Mouse (Mus musculus) hindbrain, postnatal 0 days (tissue): ENCODE data around the gene Nek5. TPM values are rescaled to one million over a fixed set of nuclear protein-coding genes. Genes with fewer than 3 reads are reported as not detected.

Experiments used
- ATAC-seq: fragments of 200-750 bp; cut with Nextera tagmentation; 2 replicates; pipeline ENCODE4 v1.8.0; 2017; ENCODE audit warnings: mild to moderate bottlenecking, moderate TSS enrichment, moderate library complexity
- DNase-seq: peaks from one replicate; pipeline ENCODE4 v3.0.0-alpha.2; 2015; ENCODE audit warnings: low spot score
- H3K27ac ChIP-seq: fragments of 300-500 bp; sonication (generic); 2 replicates; pipeline ENCODE4 v1.5.1; 2014; ENCODE audit warnings: mild to moderate bottlenecking
- H3K27me3 ChIP-seq: fragments of 300-500 bp; sonication (generic); 2 replicates; pipeline ENCODE4 v1.6.1; 2014; ENCODE audit warnings: low read length, mixed read lengths; ENCODE audit not compliant: insufficient read depth
- H3K36me3 ChIP-seq: fragments of 300-500 bp; sonication (generic); 2 replicates; pipeline ENCODE4 v1.6.1; 2014; ENCODE audit warnings: low read length, mixed read lengths; ENCODE audit not compliant: insufficient read depth
- H3K4me1 ChIP-seq: fragments of 300-500 bp; sonication (generic); 2 replicates; pipeline ENCODE4 v1.6.1; 2014; ENCODE audit warnings: antibody characterized with exemption, low read length, mixed read lengths; ENCODE audit not compliant: insufficient read depth
- H3K4me2 ChIP-seq: fragments of 300-500 bp; sonication (generic); 2 replicates; pipeline ENCODE4 v1.6.1; 2014; ENCODE audit warnings: low read depth, mild to moderate bottlenecking, low read length, moderate library complexity, mixed read lengths
- H3K4me3 ChIP-seq: fragments of 300-500 bp; sonication (generic); 2 replicates; pipeline ENCODE4 v1.5.1; 2014; ENCODE audit warnings: low read length
- H3K9ac ChIP-seq: fragments of 300-500 bp; sonication (generic); replicated peaks from 2 replicates; pipeline ENCODE4 v1.6.1; 2014; ENCODE audit warnings: mild to moderate bottlenecking, low read length, moderate library complexity, mixed read lengths
- H3K9me3 ChIP-seq: fragments of 300-500 bp; sonication (generic); 2 replicates; pipeline ENCODE4 v1.6.1; 2016; ENCODE audit warnings: low read length, mixed read lengths
- CTCF ChIP-seq: IDR thresholded peaks from 2 replicates; pipeline ENCODE4 v1.5.1; 2016; ENCODE audit warnings: antibody characterized with exemption, control low read depth, low read depth
- WGBS: fragments of 180-500 bp; shearing (Covaris S2); extraction: QIAGEN DNeasy Blood & Tissue Kit; methylation state at CpG from one replicate; pipeline ENCODE4 v1.1.7; 2014; 5-methylcytosine and 5-hydroxymethylcytosine counted together
- polyA plus RNA-seq: library from polyadenylated mRNA; unstranded; fragments of >200 nt; fragmentation: Nextera tagmentation; extraction: Ambion mirVana; gene quantifications from 2 replicates; pipeline ENCODE4 v1.2.1, GENCODE M21; 2015
- total RNA-seq: library from RNA; depleted of rRNA; stranded (reverse); fragments of >200 nt; gene quantifications from 2 replicates; pipeline ENCODE4 v1.2.3, GENCODE M21; 2014; rRNA removed

Gene Nek5
- total and polyA plus RNA-seq, 2 experiments from 2014 or later: 1.5 to 1.6 TPM

GRCm38 (mm10) chr8:22025241-22025640 lies 99.6 kb downstream of the Nek5 start:
- TF ChIP-seq CTCF: no peak
- WGBS: 82% methylated on average over 4 of the region's 4 CpGs
- Histone ChIP-seq H3K4me3 (no peak overlapping the region), H3K27me3 (no peaks in the 10 kb centered on the region), H3K36me3 (no peaks in the 10 kb centered on the region; the same call in 1 of the 2 replicates), H3K4me2 (no peak overlapping the region), H3K9me3 (no peaks in the 10 kb centered on the region), H3K4me1 (no peaks in the 10 kb centered on the region), H3K9ac (no peak overlapping the region), H3K27ac (no peak overlapping the region)
- ATAC-seq (no peak), DNase-seq (no peak)

Other genes with a start within 250 kb of the Nek5 start
- not detected in 2 replicates for gene Defb9, start 239.6 kb downstream of the Nek5 start, total RNA-seq
- 4.3 and 5.8 TPM in 2 replicates for gene Defb9, start 239.6 kb downstream of the Nek5 start, polyA plus RNA-seq
- gene Defb11, start 218.6 kb downstream of the Nek5 start, total RNA-seq: not detected in 2 replicates
- gene Defb11, start 218.6 kb downstream of the Nek5 start, polyA plus RNA-seq: 46.2 and 47.6 TPM in 2 replicates
- not detected in 2 replicates for gene Defb15, start 192.3 kb downstream of the Nek5 start, total RNA-seq
- not detected in 2 replicates for gene Defb15, start 192.3 kb downstream of the Nek5 start, polyA plus RNA-seq
- gene Defb35, start 186.7 kb downstream of the Nek5 start, total RNA-seq: not detected in 2 replicates
- gene Defb35, start 186.7 kb downstream of the Nek5 start, polyA plus RNA-seq: not detected in 2 replicates
- gene Defb13, start 178.3 kb downstream of the Nek5 start, total RNA-seq: not detected in 2 replicates
- gene Defb13, start 178.3 kb downstream of the Nek5 start, polyA plus RNA-seq: not detected in 2 replicates
- gene Fam90a1a, start 166.3 kb downstream of the Nek5 start, total RNA-seq: not detected in 2 replicates
- not detected in 2 replicates for gene Fam90a1a, start 166.3 kb downstream of the Nek5 start, polyA plus RNA-seq
- gene Ccdc70, start 155.3 kb downstream of the Nek5 start, total RNA-seq: not detected in 2 replicates
- gene Ccdc70, start 155.3 kb downstream of the Nek5 start, polyA plus RNA-seq: not detected in 2 replicates
- 6.3 and 8.4 TPM in 2 replicates for gene Atp7b, start 64.7 kb downstream of the Nek5 start, total RNA-seq
- gene Atp7b, start 64.7 kb downstream of the Nek5 start, polyA plus RNA-seq: 2.4 and 2.6 TPM in 2 replicates
- 36.2 and 36.6 TPM in 2 replicates for gene Alg11, start 64.3 kb downstream of the Nek5 start, total RNA-seq
- gene Alg11, start 64.3 kb downstream of the Nek5 start, polyA plus RNA-seq: 29.2 and 36.1 TPM in 2 replicates
- 1.5 and 3.2 TPM in 2 replicates for gene Nek3, start 41.4 kb upstream of the Nek5 start, total RNA-seq
- 6.9 and 7.1 TPM in 2 replicates for gene Nek3, start 41.4 kb upstream of the Nek5 start, polyA plus RNA-seq
- gene Ckap2, start 60.8 kb upstream of the Nek5 start, total RNA-seq: 7.9 and 11.4 TPM in 2 replicates
- gene Ckap2, start 60.8 kb upstream of the Nek5 start, polyA plus RNA-seq: 12.5 and 16.3 TPM in 2 replicates
- 26.7 and 29.9 TPM in 2 replicates for gene Vps36, start 67.8 kb upstream of the Nek5 start, total RNA-seq
- gene Vps36, start 67.8 kb upstream of the Nek5 start, polyA plus RNA-seq: 39.0 and 40.3 TPM in 2 replicates
- 7.1 and 8.5 TPM in 2 replicates for gene Thsd1, start 102.3 kb upstream of the Nek5 start, total RNA-seq
- 5.0 and 5.4 TPM in 2 replicates for gene Thsd1, start 102.3 kb upstream of the Nek5 start, polyA plus RNA-seq
- gene Tpte, start 158.4 kb upstream of the Nek5 start, total RNA-seq: not detected in 2 replicates
- 0.06 TPM in 1 of 2 replicates, not detected in the other for gene Tpte, start 158.4 kb upstream of the Nek5 start, polyA plus RNA-seq